Mouse (Mus musculus): ENCODE measurements around the gene Uhmk1. TPM values are rescaled to one million over a fixed set of nuclear protein-coding genes. Genes with fewer than 3 reads are reported as not detected.

Gene Uhmk1
- total RNA-seq, 2 experiments from 2014 or later = 18.1 to 19.2 TPM

Other genes with a start within 250 kb of the Uhmk1 start
- gene Hsd17b7, start 246.2 kb downstream of the Uhmk1 start, total RNA-seq (2021) = 10 to 100 TPM; 14.2 to 15.3 TPM
- gene Ddr2, start 104.6 kb downstream of the Uhmk1 start, total RNA-seq (2021) = 10 to 100 TPM; 21.0 to 24.2 TPM
- gene Uap1, start 40.4 kb downstream of the Uhmk1 start, total RNA-seq (2021) = 10 to 100 TPM; 52.6 to 65.2 TPM
- gene Sh2d1b2, start 17.4 kb upstream of the Uhmk1 start, total RNA-seq (2021) = not detected
- under 1 TPM in 1 of 2 experiments, not detected in 1; 0.11 TPM for gene Sh2d1b1, start 61.9 kb upstream of the Uhmk1 start, total RNA-seq (2021)
- gene Gm7694, start 90.9 kb upstream of the Uhmk1 start, total RNA-seq (2021) = 10 to 100 TPM; 10.2 to 11.9 TPM
- gene Spata46, start 93.4 kb upstream of the Uhmk1 start, total RNA-seq (2021) = not detected

All from heart, postnatal 36 days (tissue).